Mouse (Mus musculus) skeletal muscle tissue, adult 2 months (tissue): Measurements from ENCODE around the gene Tcap.

ENCODE experiments used
- DNase-seq: peaks from one replicate; pipeline ENCODE4 v3.0.0-alpha.2; 2012; ENCODE audit warnings: low read depth, low spot score

The Tcap gene

GRCm38 (mm10) chr11:98412273-98412796, 28.7 kb downstream of the Tcap start, which contains the start of gene Erbb2:
TSS of gene Erbb2 (plus strand) at chr11:98412470.
- DNase-seq = no peak

- no peak for DNase-seq
These were observed 29.2 kb downstream of the Tcap start for GRCm38 (mm10) chr11:98412797-98413301.

- no peak for DNase-seq
These were observed 30.1 kb downstream of the Tcap start for GRCm38 (mm10) chr11:98413731-98414130.

GRCm38 (mm10) chr11:98414162-98414561, 30.6 kb downstream of the Tcap start:
- DNase-seq = no peak

GRCm38 (mm10) chr11:98417074-98417473, 33.5 kb downstream of the Tcap start:
- no peak for DNase-seq

GRCm38 (mm10) chr11:98418273-98418672, 34.7 kb downstream of the Tcap start:
- DNase-seq = no peak

- no peak for DNase-seq
These were observed 35.4 kb downstream of the Tcap start for GRCm38 (mm10) chr11:98418939-98419547.

- no peak for DNase-seq
These were observed 43.0 kb downstream of the Tcap start for GRCm38 (mm10) chr11:98426592-98426991.

- no peak for DNase-seq
These were observed 44.8 kb downstream of the Tcap start for GRCm38 (mm10) chr11:98428436-98428835.

- no peak for DNase-seq
These were observed 48.3 kb downstream of the Tcap start for GRCm38 (mm10) chr11:98431743-98432502.
